Mouse (Mus musculus) ovary, postnatal 10 days (tissue): ENCODE data around the gene Letmd1.
"Not testable (repeated sequence)": the region's sequence is repeated elsewhere in the genome, so short reads cannot be mapped to it uniquely, and the experiment has no call there.

Experiments
- DNase-seq: peaks from one replicate; pipeline ENCODE4 v3.0.0; 2022; ENCODE audit warnings: low spot score

The Letmd1 gene

GRCm38 (mm10) chr15:100499506-100499905 lies 30.7 kb downstream of the Letmd1 start:
- DNase-seq = not testable (repeated sequence)

DNA sequence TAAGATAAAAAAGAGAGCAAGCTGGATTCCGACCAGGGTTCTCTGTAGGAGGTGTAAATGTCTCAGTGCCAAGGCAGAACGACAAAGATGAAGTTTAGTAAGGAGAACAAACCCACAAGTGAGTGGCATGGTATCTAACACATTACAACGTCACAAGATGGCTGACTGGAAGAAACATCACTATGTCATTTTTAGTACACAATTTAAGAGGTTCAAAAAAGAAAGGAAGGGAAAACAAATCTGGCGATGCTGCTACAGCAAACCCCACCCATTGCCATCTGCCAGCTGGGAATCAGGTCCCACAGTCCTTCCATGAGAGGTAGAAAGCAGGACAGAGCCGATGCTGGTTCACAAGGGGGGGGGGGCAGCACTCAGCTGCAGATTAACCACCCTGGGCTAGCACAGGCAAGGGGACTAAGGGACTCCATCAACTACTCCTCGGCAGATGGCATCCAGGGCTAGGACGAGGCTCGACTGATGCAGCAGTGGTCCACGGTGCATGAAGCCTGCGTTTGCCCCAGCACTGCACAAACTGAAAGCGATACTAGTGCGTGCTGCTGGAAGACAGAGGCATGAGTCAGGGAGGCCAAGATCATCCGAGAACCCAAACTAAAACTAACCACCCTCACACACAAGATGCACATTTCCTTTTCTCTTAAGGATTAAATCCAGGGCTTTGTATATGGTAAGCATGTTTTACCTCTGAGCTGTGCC lies 39.8 kb downstream of the Letmd1 start:
- DNase-seq = no peak

DNA sequence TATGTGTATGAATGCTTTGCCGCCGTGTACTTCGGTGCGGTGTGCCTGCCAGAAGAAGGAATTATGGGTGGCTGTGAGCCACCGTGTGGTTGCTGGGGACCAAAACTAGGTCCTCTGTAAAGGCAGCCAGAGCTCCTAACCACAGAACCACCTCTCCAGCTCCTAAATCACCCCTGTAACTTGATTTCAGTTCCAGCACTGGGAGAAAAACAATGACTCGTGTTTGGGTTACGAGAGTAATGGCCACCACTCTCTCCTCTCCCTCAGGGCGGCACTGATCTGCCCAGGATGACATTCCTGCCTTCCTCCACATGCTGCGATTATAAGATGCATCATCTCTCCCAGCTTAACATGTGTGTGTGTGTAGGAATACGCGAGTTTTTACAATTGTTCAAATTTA lies 41.2 kb downstream of the Letmd1 start:
- DNase-seq = no peak

DNA sequence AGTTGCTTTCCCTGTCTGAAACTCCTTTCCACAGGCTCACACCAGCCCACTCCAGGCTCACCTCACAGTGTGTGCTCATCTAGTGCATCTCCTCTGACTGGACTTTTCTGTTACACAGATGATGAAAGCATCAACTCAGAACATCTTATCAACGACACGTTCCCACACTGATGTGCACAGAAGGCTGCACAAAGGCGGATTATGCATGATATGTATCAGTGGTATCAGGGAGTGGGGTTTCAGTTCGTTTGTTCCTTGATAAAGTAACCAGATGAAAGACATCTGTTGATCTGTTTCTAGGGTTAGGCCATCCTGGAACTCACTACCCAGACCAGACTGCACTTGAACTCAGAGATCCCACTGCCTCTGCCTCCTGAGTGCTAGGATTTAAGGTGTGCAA lies 44.6 kb downstream of the Letmd1 start:
- no peak for DNase-seq

- DNase-seq = no peak
Measured at GRCm38 (mm10) chr15:100515121-100515520, 46.3 kb downstream of the Letmd1 start.

DNA sequence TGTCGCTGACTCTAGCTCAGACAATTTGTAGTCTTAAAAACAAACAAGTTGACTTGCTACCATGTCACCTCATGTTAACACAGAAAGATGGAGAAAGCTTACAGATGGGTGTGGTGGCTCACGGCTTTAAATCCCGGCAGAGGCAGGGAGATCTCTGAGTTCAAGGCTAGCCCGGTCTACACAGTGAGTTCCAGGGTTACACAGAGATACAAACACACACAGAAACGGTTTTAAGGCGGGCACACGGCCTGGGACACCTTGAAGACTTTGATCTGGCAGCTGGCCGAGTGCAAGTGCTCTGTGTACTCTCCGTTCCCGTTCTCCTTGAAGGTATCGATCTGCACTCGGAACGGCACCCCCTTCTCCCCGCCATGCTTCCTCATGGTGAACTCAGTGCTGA lies 51.5 kb downstream of the Letmd1 start:
- no peak for DNase-seq

DNA sequence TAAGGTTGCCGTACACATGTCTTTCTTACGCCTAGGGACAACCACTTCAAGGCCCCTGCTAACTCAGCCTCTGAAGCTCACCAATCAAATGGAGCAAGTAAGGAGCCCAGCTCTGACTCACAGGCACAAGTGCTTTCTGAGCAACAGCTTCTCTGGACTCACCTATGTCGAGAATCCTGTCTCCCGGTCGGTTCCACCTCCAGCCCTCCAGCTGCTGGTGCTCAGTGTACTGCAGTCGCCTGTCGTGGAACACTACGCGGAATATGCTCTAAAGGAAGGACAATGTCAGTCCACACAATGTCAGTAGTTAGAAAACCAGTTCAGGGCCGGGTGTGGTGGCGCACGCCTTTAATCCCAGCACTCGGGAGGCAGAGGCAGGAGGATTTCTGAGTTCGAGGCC lies 56.6 kb downstream of the Letmd1 start:
- no peak for DNase-seq

- no peak for DNase-seq
Measured at GRCm38 (mm10) chr15:100527900-100528299, 59.1 kb downstream of the Letmd1 start.
